Mouse (Mus musculus): Measurements from ENCODE around the gene Lama4. TPM values are rescaled to one million over a fixed set of nuclear protein-coding genes. Genes with fewer than 3 reads are reported as not detected.

Gene Lama4
- total and polyA plus RNA-seq, 3 experiments: 40.7 to 55.4 (median 51.8) TPM

DNA sequence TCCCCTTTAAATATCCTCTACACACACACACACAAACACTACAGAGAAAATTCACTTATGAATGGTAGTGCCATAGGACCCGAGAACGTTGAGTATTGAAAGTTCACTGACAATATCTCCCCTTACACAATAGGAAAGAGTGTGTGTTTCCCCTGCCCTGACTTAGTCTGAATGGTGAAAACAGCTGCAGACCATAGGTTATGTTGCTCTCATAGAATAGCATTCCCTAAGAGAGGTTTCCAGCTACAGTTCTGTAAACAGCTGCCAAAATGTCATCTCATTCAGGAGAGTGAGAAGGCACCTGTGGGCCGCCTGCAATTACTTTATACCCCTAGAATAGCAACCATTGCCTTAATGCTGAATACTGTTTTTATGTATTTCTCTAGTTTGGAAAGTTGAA, 141.1 kb downstream of the Lama4 start:
- WGBS: 73% methylated on average over 3 of the region's 3 CpGs
- Histone ChIP-seq H3K27me3 (ENCODE audit: control insufficient read depth, insufficient read depth, low read length) (no peaks in the 10 kb centered on the region), H3K36me3 (ENCODE audit: control insufficient read depth, insufficient read depth, low read length) (peaks cover 6% of the 10 kb centered on the region), H3K27ac (no peak overlapping the region), H3K4me1 (ENCODE audit: control insufficient read depth, insufficient read depth, low read length) (no peaks in the 10 kb centered on the region), H3K4me3 (no peak overlapping the region), H3K79me2 (replicated peaks; ENCODE audit: control insufficient read depth, insufficient read depth, low read length) (no peaks in the 10 kb centered on the region), H3K9ac (ENCODE audit: low read depth, low read length) (no peak overlapping the region)
- TF ChIP-seq POLR2A (IDR thresholded peaks at IDR 0.05; ENCODE audit: insufficient read depth, low read depth, low read length) (no peak), CTCF (IDR thresholded peaks at IDR 0.05) (no peak), EP300 (IDR thresholded peaks at IDR 0.05; ENCODE audit: insufficient read depth, low read depth, low read length) (no peak)
- intact Hi-C loops (cut with DNase I): no loop called here
- DNase-seq: no peak

DNA sequence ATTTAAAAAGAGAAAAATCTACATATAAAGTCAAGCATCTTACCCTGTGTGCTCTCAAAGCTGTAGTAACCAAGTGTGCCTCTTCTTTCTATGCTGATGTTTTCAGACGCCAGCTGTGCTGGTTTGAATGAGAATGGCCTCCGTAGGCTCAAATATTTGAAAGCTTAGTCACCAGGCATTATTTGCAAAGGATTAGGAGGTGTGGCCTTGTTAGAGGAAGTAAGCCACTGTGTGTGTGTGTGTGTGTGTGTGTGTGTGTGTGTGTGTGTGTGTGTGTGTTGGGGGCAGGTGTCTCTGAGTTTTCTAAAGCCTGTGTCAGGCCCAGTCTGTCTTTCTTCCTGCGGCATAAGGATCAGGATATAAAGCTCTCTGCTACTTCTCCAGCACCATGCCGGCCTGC, 141.6 kb downstream of the Lama4 start:
- Histone ChIP-seq H3K4me3 (no peak overlapping the region), H3K36me3 (ENCODE audit: control insufficient read depth, insufficient read depth, low read length) (peaks cover 6% of the 10 kb centered on the region), H3K9ac (ENCODE audit: low read depth, low read length) (no peak overlapping the region), H3K79me2 (replicated peaks; ENCODE audit: control insufficient read depth, insufficient read depth, low read length) (no peaks in the 10 kb centered on the region), H3K4me1 (ENCODE audit: control insufficient read depth, insufficient read depth, low read length) (no peaks in the 10 kb centered on the region), H3K27me3 (ENCODE audit: control insufficient read depth, insufficient read depth, low read length) (no peaks in the 10 kb centered on the region), H3K27ac (no peak overlapping the region)
- intact Hi-C loops (cut with DNase I): no loop called here
- no peak for DNase-seq
- TF ChIP-seq EP300 (IDR thresholded peaks at IDR 0.05; ENCODE audit: insufficient read depth, low read depth, low read length) (no peak), CTCF (IDR thresholded peaks at IDR 0.05) (no peak), POLR2A (IDR thresholded peaks at IDR 0.05; ENCODE audit: insufficient read depth, low read depth, low read length) (no peak)
- WGBS: 71% methylated on average over 4 of the region's 4 CpGs

DNA sequence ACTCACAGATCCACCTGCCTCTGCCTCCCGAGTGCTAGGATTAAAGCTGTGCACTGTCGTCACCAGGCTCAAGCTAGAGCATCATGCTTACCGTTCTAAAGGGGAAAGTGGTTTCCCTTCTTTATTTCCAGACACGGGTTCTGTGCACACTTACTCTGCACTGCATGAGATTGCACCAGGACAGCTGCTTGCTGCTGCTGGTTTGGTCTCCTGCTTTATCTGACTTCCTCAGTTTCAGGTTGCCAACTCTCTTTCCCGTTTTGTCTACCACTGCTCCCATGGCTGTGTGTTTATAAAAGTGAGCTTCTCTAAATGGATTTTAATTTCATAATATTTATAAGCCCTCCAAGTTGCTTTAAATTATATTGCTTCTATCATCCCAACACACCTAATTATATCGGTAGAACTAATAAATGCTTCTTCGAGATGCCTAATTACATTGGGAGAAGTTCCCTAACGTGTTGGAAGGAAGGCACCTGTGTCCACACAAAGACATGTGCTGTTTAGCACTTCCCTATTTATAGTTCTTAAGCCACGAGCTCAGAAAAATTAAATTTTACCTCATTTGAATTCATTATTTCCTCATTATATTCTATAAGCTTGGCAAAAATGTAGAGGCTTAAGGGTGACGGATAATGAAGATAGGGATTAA, 143.6 kb downstream of the Lama4 start:
- TF ChIP-seq EP300 (IDR thresholded peaks at IDR 0.05; ENCODE audit: insufficient read depth, low read depth, low read length) (no peak), CTCF (IDR thresholded peaks at IDR 0.05) (no peak), POLR2A (IDR thresholded peaks at IDR 0.05; ENCODE audit: insufficient read depth, low read depth, low read length) (no peak)
- H3K9ac ChIP-seq (ENCODE audit: low read depth, low read length): no peak overlapping the region
- H3K4me3 ChIP-seq: no peak overlapping the region
- no peaks in the 10 kb centered on the region for H3K27me3 ChIP-seq (ENCODE audit: control insufficient read depth, insufficient read depth, low read length)
- H3K36me3 ChIP-seq (ENCODE audit: control insufficient read depth, insufficient read depth, low read length): peaks cover 6% of the 10 kb centered on the region
- no peak overlapping the region for H3K27ac ChIP-seq
- no peaks in the 10 kb centered on the region for H3K4me1 ChIP-seq (ENCODE audit: control insufficient read depth, insufficient read depth, low read length)
- no peak for DNase-seq
- H3K79me2 ChIP-seq (replicated peaks; ENCODE audit: control insufficient read depth, insufficient read depth, low read length): no peaks in the 10 kb centered on the region
- WGBS: 68% methylated on average over 10 of the region's 10 CpGs
- intact Hi-C loops (cut with DNase I): no loop called here

DNA sequence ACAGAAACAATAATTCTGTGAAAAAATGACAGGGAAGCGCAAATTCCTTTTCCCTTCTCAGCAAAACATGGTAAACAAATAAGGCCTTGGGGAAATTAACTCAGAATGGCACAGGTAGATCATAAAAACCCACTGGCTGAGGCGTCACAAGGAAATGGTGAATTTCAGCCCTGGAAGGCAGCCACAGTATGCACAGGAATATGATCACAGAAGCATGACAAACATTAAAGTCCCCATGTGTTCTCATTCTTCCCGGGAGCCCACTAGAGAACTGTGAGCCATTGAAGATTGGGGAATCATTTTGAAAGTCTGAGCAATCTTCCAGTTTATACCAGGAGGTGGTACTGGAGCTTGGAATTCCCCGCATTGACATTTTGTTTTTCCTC, 144.2 kb downstream of the Lama4 start:
- Histone ChIP-seq H3K9ac (ENCODE audit: low read depth, low read length) (no peak overlapping the region), H3K4me1 (ENCODE audit: control insufficient read depth, insufficient read depth, low read length) (no peaks in the 10 kb centered on the region), H3K36me3 (ENCODE audit: control insufficient read depth, insufficient read depth, low read length) (peaks cover 6% of the 10 kb centered on the region), H3K79me2 (replicated peaks; ENCODE audit: control insufficient read depth, insufficient read depth, low read length) (no peaks in the 10 kb centered on the region), H3K27ac (no peak overlapping the region), H3K27me3 (ENCODE audit: control insufficient read depth, insufficient read depth, low read length) (no peaks in the 10 kb centered on the region), H3K4me3 (no peak overlapping the region)
- 81% methylated on average over 4 of the region's 4 CpGs for WGBS
- no peak for DNase-seq
- TF ChIP-seq EP300 (IDR thresholded peaks at IDR 0.05; ENCODE audit: insufficient read depth, low read depth, low read length) (no peak), POLR2A (IDR thresholded peaks at IDR 0.05; ENCODE audit: insufficient read depth, low read depth, low read length) (no peak), CTCF (IDR thresholded peaks at IDR 0.05) (no peak)
- intact Hi-C loops (cut with DNase I): no loop called here

DNA sequence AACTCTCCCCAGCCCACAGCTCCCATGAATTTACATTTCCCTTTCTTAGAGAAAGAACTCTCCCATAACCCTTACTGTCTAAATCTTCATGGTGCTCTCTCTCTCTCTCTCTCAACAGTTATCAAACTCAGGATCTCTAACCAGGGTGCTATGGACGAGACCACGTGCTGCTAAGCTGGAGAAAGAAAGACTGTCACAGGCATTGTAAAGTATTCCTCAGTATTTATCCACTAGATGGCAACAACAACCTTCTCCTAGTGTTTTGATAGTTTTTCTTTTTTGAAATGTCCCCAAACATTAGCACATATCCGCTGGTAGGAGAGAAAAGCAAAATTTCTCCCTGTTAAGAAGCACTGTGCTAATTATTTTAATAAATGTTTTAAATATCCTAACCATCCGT, 156.1 kb downstream of the Lama4 start:
- no peak overlapping the region for H3K9ac ChIP-seq (ENCODE audit: low read depth, low read length)
- no peaks in the 10 kb centered on the region for H3K4me1 ChIP-seq (ENCODE audit: control insufficient read depth, insufficient read depth, low read length)
- H3K27me3 ChIP-seq (ENCODE audit: control insufficient read depth, insufficient read depth, low read length): no peaks in the 10 kb centered on the region
- WGBS: 29% methylated on average over 4 of the region's 4 CpGs
- no peak for DNase-seq
- no peaks in the 10 kb centered on the region for H3K36me3 ChIP-seq (ENCODE audit: control insufficient read depth, insufficient read depth, low read length)
- no peak overlapping the region for H3K4me3 ChIP-seq
- TF ChIP-seq EP300 (IDR thresholded peaks at IDR 0.05; ENCODE audit: insufficient read depth, low read depth, low read length) (no peak), POLR2A (IDR thresholded peaks at IDR 0.05; ENCODE audit: insufficient read depth, low read depth, low read length) (no peak), CTCF (IDR thresholded peaks at IDR 0.05) (peak; percentile 46)
- intact Hi-C loops (cut with DNase I): no loop called here
- no peak overlapping the region for H3K27ac ChIP-seq
- H3K79me2 ChIP-seq (replicated peaks; ENCODE audit: control insufficient read depth, insufficient read depth, low read length): no peaks in the 10 kb centered on the region

DNA sequence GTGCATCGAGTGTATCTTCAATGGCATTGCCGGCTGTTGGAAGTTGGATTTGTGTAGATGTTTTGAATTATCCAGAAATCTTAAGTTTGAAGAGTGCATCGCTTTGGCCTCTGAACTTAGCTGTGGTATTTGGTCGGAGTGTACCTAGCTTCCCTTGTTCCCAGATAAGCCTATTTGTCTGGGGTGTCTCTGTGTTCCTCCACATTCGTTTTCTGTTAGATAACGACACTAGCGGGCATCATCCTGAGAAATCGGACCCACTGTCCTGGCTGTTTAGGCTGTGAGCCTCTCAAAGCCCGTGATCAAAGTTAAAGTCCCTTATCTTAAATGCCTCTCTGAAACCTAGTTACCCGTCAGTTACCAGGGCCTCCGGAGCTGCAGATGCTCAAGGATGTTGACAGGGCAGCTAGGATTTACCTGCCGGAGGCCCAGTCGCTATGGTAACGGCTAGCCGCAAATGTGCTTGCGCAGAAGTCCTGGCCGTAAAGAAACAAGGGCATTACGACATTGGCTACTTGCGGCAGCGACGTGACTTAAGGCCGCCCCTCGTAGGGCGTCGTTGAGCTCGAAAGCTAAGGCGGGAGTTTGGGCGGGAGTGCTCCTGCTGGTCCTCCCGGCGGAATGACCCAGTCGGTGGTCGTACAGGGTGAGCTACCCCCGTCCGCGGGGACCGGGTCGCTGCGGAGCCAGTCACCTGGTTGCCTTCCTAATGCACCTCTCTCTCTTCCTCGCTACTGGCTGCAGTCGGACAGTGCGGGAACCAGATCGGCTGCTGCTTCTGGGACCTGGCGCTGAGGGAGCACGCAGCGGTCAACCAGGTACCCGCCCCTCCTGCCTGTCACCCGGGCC, 168.4 kb downstream of the Lama4 start, which contains the start of the genes Fam229b and Tube1:
Gene Fam229b, minus strand, starts transcription at position 453 of the 849 bp plus-strand sequence.
Gene Tube1, plus strand, starts transcription at position 515 of the 849 bp plus-strand sequence.
- H3K27ac ChIP-seq: peak within 1 kb of the TSS; percentile 33
- H3K27me3 ChIP-seq (ENCODE audit: control insufficient read depth, insufficient read depth, low read length): no peaks in the 10 kb centered on the region
- 3% methylated on average over 47 of the region's 47 CpGs for WGBS
- peak within 1 kb of the TSS; percentile 62 for H3K4me3 ChIP-seq
- H3K9ac ChIP-seq (ENCODE audit: low read depth, low read length): peak within 1 kb of the TSS; percentile 59
- H3K79me2 ChIP-seq (replicated peaks; ENCODE audit: control insufficient read depth, insufficient read depth, low read length): no peaks in the 10 kb centered on the region
- peak; percentile 86 to 89 for DNase-seq
- H3K4me1 ChIP-seq (ENCODE audit: control insufficient read depth, insufficient read depth, low read length): no peaks in the 10 kb centered on the region; the same call in 1 of the 2 replicates
- intact Hi-C loops (cut with DNase I): no loop called here
- no peaks in the 10 kb centered on the region for H3K36me3 ChIP-seq (ENCODE audit: control insufficient read depth, insufficient read depth, low read length)
- peak; percentile 49; the same call in 1 of the 2 replicates for TF ChIP-seq POLR2A (IDR thresholded peaks at IDR 0.05; ENCODE audit: insufficient read depth, low read depth, low read length)
- no peak; the same call in 1 of the 2 replicates for TF ChIP-seq CTCF (IDR thresholded peaks at IDR 0.05)
- TF ChIP-seq EP300 (IDR thresholded peaks at IDR 0.05; ENCODE audit: insufficient read depth, low read depth, low read length): no peak

All from heart, adult 2 months (tissue).